Mouse (Mus musculus) stomach, postnatal 0 days (tissue): ENCODE results near the gene Cse1l. TPM values are rescaled to one million over a fixed set of nuclear protein-coding genes. Genes with fewer than 3 reads are reported as not detected.

Experiments
- ATAC-seq: fragments of 200-750 bp; cut with Nextera tagmentation; 2 replicates; pipeline ENCODE4 v1.8.0; 2017; ENCODE audit not compliant: low FRiP score, low TSS enrichment
- DNase-seq: peaks from one replicate; pipeline ENCODE4 v3.0.0-alpha.2; 2016; ENCODE audit warnings: low spot score
- H3K27ac ChIP-seq: fragments of 300-500 bp; sonication (generic); replicated peaks from 2 replicates; pipeline ENCODE4 v1.5.1; 2014; ENCODE audit warnings: mild to moderate bottlenecking, control low read depth
- H3K27me3 ChIP-seq: fragments of 300-500 bp; sonication (generic); 2 replicates; pipeline ENCODE4 v1.6.1; 2014; ENCODE audit warnings: low read length; ENCODE audit not compliant: control insufficient read depth, insufficient read depth
- H3K36me3 ChIP-seq: fragments of 300-500 bp; sonication (generic); 2 replicates; pipeline ENCODE4 v1.6.1; 2014; ENCODE audit warnings: low read length, mixed read lengths; ENCODE audit not compliant: control insufficient read depth, insufficient read depth
- H3K4me1 ChIP-seq: fragments of 300-500 bp; sonication (generic); replicated peaks from 2 replicates; pipeline ENCODE4 v1.6.1; 2014; ENCODE audit warnings: antibody characterized with exemption; ENCODE audit not compliant: control insufficient read depth, insufficient read depth
- H3K4me2 ChIP-seq: fragments of 300-500 bp; sonication (generic); replicated peaks from 2 replicates; pipeline ENCODE4 v1.6.1; 2014; ENCODE audit warnings: low read depth, mild to moderate bottlenecking, control low read depth, moderate library complexity
- H3K4me3 ChIP-seq: fragments of 300-500 bp; sonication (generic); 2 replicates; pipeline ENCODE4 v1.5.1; 2014; ENCODE audit warnings: low read depth, low read length, control low read depth
- H3K9ac ChIP-seq: fragments of 300-500 bp; sonication (generic); 2 replicates; pipeline ENCODE4 v1.6.1; 2014; ENCODE audit warnings: mild to moderate bottlenecking, low read length, control low read depth, mixed read lengths
- H3K9me3 ChIP-seq: fragments of 300-500 bp; sonication (generic); 2 replicates; pipeline ENCODE4 v1.6.1; 2016; ENCODE audit warnings: low read length; ENCODE audit not compliant: control insufficient read depth
- CTCF ChIP-seq: IDR thresholded peaks from 2 replicates; pipeline ENCODE4 v1.5.1; 2016; ENCODE audit warnings: antibody characterized with exemption, low read depth, mild to moderate bottlenecking, moderate library complexity
- EP300 ChIP-seq: optimal IDR thresholded peaks from 2 replicates; pipeline ENCODE3; 2016; ENCODE audit warnings: antibody characterized with exemption
- WGBS: fragments of 180-500 bp; shearing (Covaris S2); extraction: QIAGEN DNeasy Blood & Tissue Kit; methylation state at CpG from one replicate; pipeline ENCODE4 v1.1.7; 2014; 5-methylcytosine and 5-hydroxymethylcytosine counted together
- polyA plus RNA-seq: library from polyadenylated mRNA; unstranded; fragments of >200 nt; fragmentation: Nextera tagmentation; extraction: Ambion mirVana; gene quantifications from 2 replicates; pipeline ENCODE4 v1.2.1, GENCODE M21; 2015

Gene Cse1l
- polyA plus RNA-seq, 1 experiment from 2014 or later = 29.3 TPM

GRCm38 (mm10) chr2:166964773-166965172, 58.9 kb downstream of the Cse1l start:
- H3K27ac ChIP-seq = no peak overlapping the region
- no peak overlapping the region for H3K4me3 ChIP-seq
- DNase-seq = no peak
- H3K4me1 ChIP-seq = no peaks in the 10 kb centered on the region
- no peak overlapping the region for H3K9ac ChIP-seq
- no peaks in the 10 kb centered on the region for H3K27me3 ChIP-seq
- ATAC-seq = no peak
- no peaks in the 10 kb centered on the region for H3K9me3 ChIP-seq
- 79% methylated on average over 2 of the region's 2 CpGs for WGBS
- no peak overlapping the region for H3K4me2 ChIP-seq
- H3K36me3 ChIP-seq = peaks cover 12% of the 10 kb centered on the region
- no peak for TF ChIP-seq CTCF
- no peak for TF ChIP-seq EP300

GRCm38 (mm10) chr2:166973153-166973552, 67.3 kb downstream of the Cse1l start:
- H3K9ac ChIP-seq = no peak overlapping the region
- H3K27ac ChIP-seq = no peak overlapping the region
- no peaks in the 10 kb centered on the region for H3K9me3 ChIP-seq
- no peak overlapping the region for H3K4me3 ChIP-seq
- no peaks in the 10 kb centered on the region for H3K27me3 ChIP-seq
- TF ChIP-seq EP300 (no peak), CTCF (no peak)
- 42% methylated on average over 1 of the region's 1 CpGs for WGBS
- no peak for DNase-seq
- no peak for ATAC-seq
- H3K4me2 ChIP-seq = no peak overlapping the region
- H3K4me1 ChIP-seq = no peaks in the 10 kb centered on the region
- no peaks in the 10 kb centered on the region for H3K36me3 ChIP-seq

GRCm38 (mm10) chr2:166974177-166974872, 68.5 kb downstream of the Cse1l start:
- 62% methylated on average over 6 of the region's 6 CpGs for WGBS
- H3K4me1 ChIP-seq = no peaks in the 10 kb centered on the region
- H3K9ac ChIP-seq = no peak overlapping the region
- ATAC-seq (no peak), DNase-seq (no peak)
- H3K4me2 ChIP-seq = no peak overlapping the region
- no peaks in the 10 kb centered on the region for H3K9me3 ChIP-seq
- peak overlapping the region; percentile 30; the same call in 1 of the 2 replicates for H3K27ac ChIP-seq
- no peak overlapping the region for H3K4me3 ChIP-seq
- H3K27me3 ChIP-seq = no peaks in the 10 kb centered on the region
- no peaks in the 10 kb centered on the region for H3K36me3 ChIP-seq
- TF ChIP-seq EP300 = no peak
- no peak for TF ChIP-seq CTCF

- DNase-seq (no peak), ATAC-seq (no peak)
- H3K27me3 ChIP-seq = no peaks in the 10 kb centered on the region
- H3K4me3 ChIP-seq = no peak overlapping the region
- WGBS = 58% methylated on average over 3 of the region's 3 CpGs
- H3K4me2 ChIP-seq = no peak overlapping the region
- TF ChIP-seq EP300 (no peak), CTCF (no peak)
- H3K36me3 ChIP-seq = no peaks in the 10 kb centered on the region
- H3K9ac ChIP-seq = no peak overlapping the region
- H3K27ac ChIP-seq = 0 out of 2 replicates have a peak overlapping the region, but pooled peaks have one; percentile 8
- no peaks in the 10 kb centered on the region for H3K4me1 ChIP-seq
- H3K9me3 ChIP-seq = no peaks in the 10 kb centered on the region
Observed at GRCm38 (mm10) chr2:166976356-166976755, 70.5 kb downstream of the Cse1l start.

GRCm38 (mm10) chr2:166977490-166977889, 71.7 kb downstream of the Cse1l start:
- Histone ChIP-seq H3K9me3 (no peaks in the 10 kb centered on the region), H3K36me3 (no peaks in the 10 kb centered on the region), H3K4me2 (no peak overlapping the region), H3K27ac (no peak overlapping the region), H3K4me3 (no peak overlapping the region), H3K4me1 (no peaks in the 10 kb centered on the region), H3K27me3 (no peaks in the 10 kb centered on the region), H3K9ac (no peak overlapping the region)
- WGBS = 63% methylated on average over 3 of the region's 3 CpGs
- TF ChIP-seq CTCF = no peak
- no peak for TF ChIP-seq EP300
- DNase-seq = no peak
- ATAC-seq = no peak

- no peak overlapping the region for H3K4me2 ChIP-seq
- 54% methylated on average over 2 of the region's 2 CpGs for whole genome bisulfite sequencing
- H3K4me1 ChIP-seq = no peaks in the 10 kb centered on the region
- no peak overlapping the region for H3K4me3 ChIP-seq
- DNase-seq (no peak), ATAC-seq (no peak)
- no peak overlapping the region for H3K27ac ChIP-seq
- no peaks in the 10 kb centered on the region for H3K27me3 ChIP-seq
- no peaks in the 10 kb centered on the region for H3K36me3 ChIP-seq
- H3K9me3 ChIP-seq = no peaks in the 10 kb centered on the region
- H3K9ac ChIP-seq = no peak overlapping the region
- TF ChIP-seq EP300 (no peak), CTCF (no peak)
Observed at GRCm38 (mm10) chr2:166980161-166980560, 74.3 kb downstream of the Cse1l start.
